Mouse (Mus musculus) midbrain, embryonic 10.5 days (tissue): ENCODE results near the gene Vat1. TPM values are rescaled to one million over a fixed set of nuclear protein-coding genes. Genes with fewer than 3 reads are reported as not detected.
"Not testable (repeated sequence)": the region's sequence is repeated elsewhere in the genome, so short reads cannot be mapped to it uniquely, and the experiment has no call there.

ENCODE experiments used
- DNase-seq: peaks from one replicate; pipeline ENCODE4 v3.0.0-alpha.2; 2017; ENCODE audit warnings: low spot score
- H3K27ac ChIP-seq: fragments of 300-500 bp; sonication (generic); replicated peaks from 2 replicates; pipeline ENCODE4 v1.5.1; 2016; ENCODE audit warnings: mild to moderate bottlenecking
- H3K27me3 ChIP-seq: fragments of 300-500 bp; sonication (generic); 2 replicates; pipeline ENCODE4 v1.6.1; 2016; ENCODE audit warnings: low read depth, mild to moderate bottlenecking; ENCODE audit not compliant: poor library complexity, severe bottlenecking
- H3K36me3 ChIP-seq: fragments of 300-500 bp; sonication (generic); 2 replicates; pipeline ENCODE4 v1.6.1; 2016; ENCODE audit warnings: mild to moderate bottlenecking, moderate library complexity
- H3K4me1 ChIP-seq: fragments of 300-500 bp; sonication (generic); 2 replicates; pipeline ENCODE4 v1.6.1; 2016
- H3K4me3 ChIP-seq: fragments of 300-500 bp; sonication (generic); 2 replicates; pipeline ENCODE4 v1.5.1; 2016; ENCODE audit warnings: mild to moderate bottlenecking, moderate library complexity
- H3K9me3 ChIP-seq: fragments of 300-500 bp; sonication (generic); replicated peaks from 2 replicates; pipeline ENCODE4 v1.6.1; 2016; ENCODE audit warnings: mild to moderate bottlenecking
- WGBS: fragments of 180-500 bp; shearing (Covaris S2); methylation state at CpG from one replicate; pipeline ENCODE4 v1.1.7; 2016; 5-methylcytosine and 5-hydroxymethylcytosine counted together
- polyA plus RNA-seq: library from polyadenylated mRNA; unstranded; fragments of >200 nt; fragmentation: Nextera tagmentation; extraction: Ambion mirVana; gene quantifications from 2 replicates; pipeline ENCODE4 v1.2.1, GENCODE M21; 2016

The Vat1 gene
- polyA plus RNA-seq, 1 experiment from 2014 or later: 36.1 TPM

DNA sequence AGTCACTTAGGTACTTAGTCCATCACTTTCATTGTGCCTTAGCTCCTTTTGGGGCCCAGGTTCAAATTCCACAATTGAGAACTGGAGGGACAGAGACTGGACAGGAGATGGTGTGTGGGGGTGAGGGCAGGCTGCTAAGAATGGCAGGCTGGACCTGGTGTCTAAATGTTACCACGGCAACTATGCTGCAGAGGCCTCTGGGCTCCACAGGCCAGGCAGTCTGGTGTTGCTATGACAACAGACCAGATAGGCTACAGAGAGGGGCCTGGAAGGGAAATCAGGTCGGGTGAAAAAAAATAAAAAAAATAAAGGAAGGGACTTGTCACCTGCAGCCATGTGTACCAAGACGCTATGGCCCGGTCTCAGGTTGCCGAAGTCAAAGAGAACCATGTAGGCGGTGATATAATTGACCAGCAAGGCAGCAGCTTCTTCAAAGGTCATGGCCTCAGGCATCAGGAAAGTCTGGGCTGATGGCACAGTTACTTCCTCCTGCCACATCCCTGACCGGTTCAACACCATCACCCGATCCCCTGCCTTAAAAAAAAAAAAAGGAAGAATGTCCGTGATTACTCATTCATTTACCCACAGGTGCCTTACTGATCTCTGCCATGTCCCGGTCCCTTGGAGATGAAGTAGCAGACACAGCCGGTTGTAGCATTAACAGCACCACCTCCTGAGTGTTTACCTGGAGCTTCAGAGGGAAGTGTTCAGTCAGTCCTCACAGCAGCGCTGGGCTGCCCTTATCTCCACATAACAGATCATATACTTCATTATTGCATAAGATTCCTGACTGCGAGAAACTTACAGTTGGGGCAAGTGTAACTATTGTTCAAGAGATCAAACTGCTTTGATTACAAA is 3.2 kb downstream of the Vat1 start:
- 44% methylated on average over 13 of the region's 13 CpGs for WGBS
- peak overlapping the region; percentile 80 for H3K27ac ChIP-seq

DNA sequence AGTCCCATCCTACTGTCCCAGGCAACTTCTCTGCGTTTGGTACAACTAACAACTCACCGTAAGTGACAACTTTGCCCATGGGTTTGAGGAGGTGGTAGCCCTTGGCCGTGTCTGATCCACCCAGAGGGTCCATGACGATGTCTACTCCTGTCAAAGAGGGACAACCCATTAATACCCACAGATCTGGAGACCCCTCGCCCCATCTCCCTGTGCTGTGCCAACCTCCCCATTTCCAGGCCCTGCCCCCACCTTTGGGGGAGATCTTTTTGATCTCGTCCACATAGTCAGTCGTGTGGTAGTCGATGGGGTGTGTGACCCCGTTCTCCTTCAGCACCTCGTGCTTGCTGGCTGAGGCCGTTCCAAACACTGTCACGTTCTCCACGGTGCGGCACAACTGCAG is 3.9 kb downstream of the Vat1 start:
- H3K4me3 ChIP-seq: peak overlapping the region; percentile 32
- peaks cover 79% of the 10 kb centered on the region for H3K4me1 ChIP-seq
- H3K36me3 ChIP-seq: peaks cover 45% of the 10 kb centered on the region
- no peaks in the 10 kb centered on the region for H3K9me3 ChIP-seq
- peak overlapping the region; percentile 80 for H3K27ac ChIP-seq
- WGBS: 74% methylated on average over 14 of the region's 14 CpGs
- H3K27me3 ChIP-seq: peaks cover 24% of the 10 kb centered on the region
- no peak for DNase-seq

More for the DNA sequence above, 3.2 kb downstream of the Vat1 start:
- peak; percentile 71 for DNase-seq
- peak overlapping the region; percentile 32 for H3K4me3 ChIP-seq
- H3K4me1 ChIP-seq: peaks cover 86% of the 10 kb centered on the region
- no peaks in the 10 kb centered on the region for H3K9me3 ChIP-seq
- peaks cover 27% of the 10 kb centered on the region for H3K27me3 ChIP-seq
- peaks cover 42% of the 10 kb centered on the region for H3K36me3 ChIP-seq

- Histone ChIP-seq H3K4me3 (no peak overlapping the region), H3K36me3 (peaks cover 45% of the 10 kb centered on the region)
Measured at GRCm38 (mm10) chr11:101460321-101460720, 5.7 kb downstream of the Vat1 start.

DNA sequence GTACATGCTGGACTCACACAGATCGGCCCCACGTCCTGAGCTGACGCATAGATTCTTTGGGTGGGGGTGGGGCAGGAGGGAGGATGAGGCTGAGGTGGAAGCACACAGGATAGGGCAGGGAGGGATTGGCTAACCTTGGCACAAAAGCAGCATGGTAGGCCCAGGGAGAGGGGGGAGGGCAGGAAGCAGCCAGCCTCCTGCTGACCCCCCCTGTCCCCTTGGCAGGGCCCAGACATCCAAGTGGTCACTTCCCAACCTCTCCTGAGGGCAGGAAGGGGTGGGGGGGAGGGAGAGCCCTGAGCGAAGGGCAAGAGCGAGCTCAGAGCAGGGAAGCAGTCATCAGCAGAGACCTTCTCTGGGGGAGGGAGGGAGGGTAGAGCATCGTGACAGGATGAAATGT is 6.3 kb downstream of the Vat1 start:
- H3K4me1 ChIP-seq: peaks cover 62% of the 10 kb centered on the region

More at GRCm38 (mm10) chr11:101460321-101460720, 5.7 kb downstream of the Vat1 start:
- DNase-seq: no peak
- Histone ChIP-seq H3K4me1 (peaks cover 63% of the 10 kb centered on the region), H3K27ac (peak overlapping the region; percentile 29; the same call in 1 of the 2 replicates), H3K9me3 (no peaks in the 10 kb centered on the region), H3K27me3 (peaks cover 15% of the 10 kb centered on the region)
- 86% methylated on average over 15 of the region's 15 CpGs for WGBS

DNA sequence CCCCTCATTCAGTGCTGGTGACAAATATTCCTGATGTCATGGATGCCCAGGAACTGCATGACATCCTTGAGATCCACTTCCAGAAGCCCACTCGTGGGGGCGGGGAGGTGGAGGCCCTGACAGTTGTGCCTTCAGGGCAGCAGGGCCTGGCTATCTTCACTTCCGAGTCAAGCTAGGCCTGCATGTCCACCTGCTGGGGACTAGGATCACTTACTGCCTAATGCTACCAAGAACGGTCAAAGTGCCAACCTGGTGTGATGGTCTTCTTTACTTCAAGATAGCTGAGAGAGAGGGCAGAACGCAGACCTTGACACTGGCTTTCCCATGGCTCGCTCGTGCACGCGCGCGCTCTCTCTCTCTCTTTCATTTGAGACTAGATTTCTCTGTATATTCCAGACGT is 7.8 kb downstream of the Vat1 start:
- H3K4me1 ChIP-seq: peaks cover 52% of the 10 kb centered on the region
- H3K27ac ChIP-seq: no peak overlapping the region
- WGBS: 87% methylated on average over 12 of the region's 12 CpGs

More for the DNA sequence above, 6.3 kb downstream of the Vat1 start:
- 28% methylated on average over 6 of the region's 6 CpGs for WGBS
- Histone ChIP-seq H3K4me3 (no peak overlapping the region), H3K27ac (peak overlapping the region; percentile 29), H3K36me3 (peaks cover 45% of the 10 kb centered on the region), H3K27me3 (peaks cover 9% of the 10 kb centered on the region), H3K9me3 (no peaks in the 10 kb centered on the region)
- no peak for DNase-seq

DNA sequence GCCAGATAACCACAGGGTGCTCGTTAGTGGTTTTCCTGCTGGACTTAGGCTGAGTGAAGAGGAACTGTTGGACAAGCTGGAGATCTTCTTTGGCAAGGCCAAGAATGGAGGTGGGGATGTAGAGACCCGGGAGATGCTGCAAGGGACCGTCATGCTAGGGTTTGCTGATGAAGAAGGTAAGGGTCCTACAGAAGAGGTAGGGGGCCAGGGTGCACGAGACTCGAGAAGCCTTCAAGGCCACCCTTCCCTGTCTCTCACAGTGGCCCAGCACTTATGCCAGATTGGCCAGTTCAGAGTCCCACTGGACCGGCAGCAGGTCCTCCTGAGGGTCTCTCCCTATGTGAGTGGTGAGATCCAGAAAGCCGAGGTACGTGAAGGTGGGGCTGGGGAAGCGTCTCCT is 8.4 kb downstream of the Vat1 start:
- H3K4me1 ChIP-seq: peaks cover 46% of the 10 kb centered on the region
- peaks cover 45% of the 10 kb centered on the region for H3K36me3 ChIP-seq
- no peaks in the 10 kb centered on the region for H3K27me3 ChIP-seq
- WGBS: 91% methylated on average over 9 of the region's 9 CpGs
- no peak for DNase-seq
- no peak overlapping the region for H3K27ac ChIP-seq
- H3K4me3 ChIP-seq: no peak overlapping the region
- no peaks in the 10 kb centered on the region for H3K9me3 ChIP-seq

More for the DNA sequence above, 7.8 kb downstream of the Vat1 start:
- peaks cover 45% of the 10 kb centered on the region for H3K36me3 ChIP-seq
- H3K27me3 ChIP-seq: no peaks in the 10 kb centered on the region
- no peak overlapping the region for H3K4me3 ChIP-seq
- no peaks in the 10 kb centered on the region for H3K9me3 ChIP-seq
- DNase-seq: no peak

DNA sequence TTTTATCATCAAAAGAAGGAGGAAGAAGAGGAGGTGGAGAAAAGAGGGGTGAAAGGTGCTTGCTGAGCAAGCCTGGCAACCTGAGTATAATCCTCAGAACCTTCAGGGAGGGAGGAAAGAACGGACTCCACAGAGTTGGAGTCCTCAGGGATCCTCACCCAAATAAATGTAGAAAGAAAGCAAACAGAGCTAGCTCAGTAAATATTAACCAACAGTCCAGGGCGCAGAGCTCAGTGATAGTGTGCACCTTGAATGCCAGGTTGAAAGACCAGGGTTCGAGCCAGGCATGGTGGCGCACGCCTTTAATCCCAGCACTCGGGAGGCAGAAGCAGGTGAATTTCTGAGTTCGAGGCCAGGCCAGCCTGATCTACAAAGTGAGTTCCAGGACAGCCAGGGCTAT is 10.4 kb downstream of the Vat1 start:
- Histone ChIP-seq H3K27ac (0 out of 2 replicates have a peak overlapping the region, but pooled peaks have one; percentile 38), H3K27me3 (no peaks in the 10 kb centered on the region), H3K9me3 (no peaks in the 10 kb centered on the region), H3K4me3 (no peak overlapping the region), H3K36me3 (peaks cover 30% of the 10 kb centered on the region), H3K4me1 (peaks cover 32% of the 10 kb centered on the region)
- WGBS: 88% methylated on average over 7 of the region's 7 CpGs
- DNase-seq: no peak

DNA sequence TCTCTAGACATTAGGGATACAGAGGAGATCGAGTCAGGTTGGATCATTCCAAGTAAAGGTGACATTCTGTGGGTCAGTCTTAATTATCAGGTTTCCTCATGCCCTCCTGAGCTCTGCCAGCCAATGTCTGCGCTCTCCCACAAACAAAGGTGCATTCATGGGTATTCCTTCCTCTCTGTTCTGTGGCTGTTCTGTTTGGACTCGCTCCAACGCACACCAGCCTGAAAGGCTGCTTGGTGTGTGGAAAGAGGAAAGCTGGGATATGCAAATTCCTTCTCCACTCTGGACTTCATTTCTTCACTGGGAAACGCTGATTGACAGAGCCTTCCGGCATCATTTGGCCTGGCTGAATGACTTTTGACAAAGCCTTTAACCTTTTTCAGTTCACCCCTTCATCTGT is 11.3 kb downstream of the Vat1 start:
- H3K27me3 ChIP-seq: no peaks in the 10 kb centered on the region
- H3K4me1 ChIP-seq: peaks cover 23% of the 10 kb centered on the region
- no peak for DNase-seq
- 55% methylated on average over 6 of the region's 6 CpGs for WGBS
- H3K27ac ChIP-seq: 0 out of 2 replicates have a peak overlapping the region, but pooled peaks have one; percentile 14
- H3K4me3 ChIP-seq: no peak overlapping the region
- H3K9me3 ChIP-seq: no peaks in the 10 kb centered on the region
- peaks cover 21% of the 10 kb centered on the region for H3K36me3 ChIP-seq

- Histone ChIP-seq H3K4me1 (peaks cover 11% of the 10 kb centered on the region), H3K9me3 (no peaks in the 10 kb centered on the region), H3K36me3 (no peaks in the 10 kb centered on the region), H3K27me3 (no peaks in the 10 kb centered on the region), H3K4me3 (no peak overlapping the region), H3K27ac (no peak overlapping the region)
- DNase-seq: no peak
- 83% methylated on average over 10 of the region's 10 CpGs for WGBS
Measured at GRCm38 (mm10) chr11:101452093-101452774, 13.8 kb downstream of the Vat1 start.

- no peaks in the 10 kb centered on the region for H3K9me3 ChIP-seq
- peaks cover 11% of the 10 kb centered on the region for H3K4me1 ChIP-seq
- H3K27me3 ChIP-seq: no peaks in the 10 kb centered on the region
- no peak overlapping the region for H3K27ac ChIP-seq
- no peak for DNase-seq
- WGBS: 92% methylated on average over 10 of the region's 10 CpGs
- peaks cover 5% of the 10 kb centered on the region for H3K36me3 ChIP-seq
- no peak overlapping the region for H3K4me3 ChIP-seq
Measured at GRCm38 (mm10) chr11:101451536-101451935, 14.5 kb downstream of the Vat1 start.

GRCm38 (mm10) chr11:101450394-101450793 is 15.6 kb downstream of the Vat1 start:
- Histone ChIP-seq H3K4me1 (peaks cover 11% of the 10 kb centered on the region), H3K4me3 (no peak overlapping the region), H3K27me3 (no peaks in the 10 kb centered on the region), H3K27ac (no peak overlapping the region), H3K36me3 (peaks cover 13% of the 10 kb centered on the region), H3K9me3 (no peaks in the 10 kb centered on the region)
- no peak for DNase-seq
- WGBS: 86% methylated on average over 3 of the region's 3 CpGs

- not testable (repeated sequence) for H3K4me1 ChIP-seq, H3K27me3 ChIP-seq, H3K4me3 ChIP-seq, H3K9me3 ChIP-seq, DNase-seq, H3K27ac ChIP-seq
- WGBS: 88% methylated on average over 4 of the region's 4 CpGs
- peaks cover 21% of the 10 kb centered on the region for H3K36me3 ChIP-seq
Measured at GRCm38 (mm10) chr11:101449596-101449995, 16.4 kb downstream of the Vat1 start.

GRCm38 (mm10) chr11:101448899-101449298 is 17.1 kb downstream of the Vat1 start:
- 85% methylated on average over 4 of the region's 4 CpGs for WGBS
- Histone ChIP-seq H3K27ac (no peak overlapping the region), H3K27me3 (no peaks in the 10 kb centered on the region), H3K4me3 (no peak overlapping the region), H3K36me3 (peaks cover 28% of the 10 kb centered on the region), H3K9me3 (no peaks in the 10 kb centered on the region), H3K4me1 (peaks cover 10% of the 10 kb centered on the region)
- DNase-seq: no peak
